Mouse (Mus musculus) small intestine, adult 2 months (tissue): ENCODE measurements around the gene Sv2c.

Experiments
- CTCF ChIP-seq: fragments of 200-500 bp; IDR thresholded peaks from 2 replicates; pipeline ENCODE4 v1.5.1; 2012; ENCODE audit warnings: low read depth, mild to moderate bottlenecking, control low read depth, inconsistent platforms, low read length, moderate library complexity, mixed read lengths; ENCODE audit not compliant: insufficient replicate concordance, insufficient read length; ENCODE audit errors: extremely low read depth
- POLR2A ChIP-seq: fragments of 200-500 bp; IDR thresholded peaks from 2 replicates; pipeline ENCODE4 v1.6.1; 2012; ENCODE audit warnings: low read depth, mild to moderate bottlenecking, control low read depth, inconsistent platforms, low read length, moderate library complexity

DNA sequence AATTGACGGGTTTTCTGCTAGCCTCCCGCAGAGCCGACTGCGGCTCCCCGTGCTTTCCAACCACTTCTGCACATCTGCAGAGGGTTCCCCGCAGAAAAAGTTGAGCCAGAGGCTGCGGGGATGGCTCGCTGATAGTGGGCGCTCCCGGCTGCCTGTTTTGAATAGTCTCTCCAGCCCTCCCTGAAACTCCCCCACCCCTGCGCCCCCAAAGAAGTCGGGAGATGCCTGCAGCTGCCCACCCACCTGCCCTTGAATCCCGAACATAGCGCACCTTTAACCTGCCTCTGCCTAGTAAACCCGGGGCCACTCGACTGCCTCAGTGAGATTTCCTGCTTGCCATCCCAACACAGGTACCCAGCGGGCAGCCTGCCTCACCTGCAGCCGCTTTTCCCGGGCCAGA, 466 bp downstream of the Sv2c start:
- TF ChIP-seq CTCF (no peak), POLR2A (no peak)
